Mouse (Mus musculus): ENCODE measurements around the gene Fuk. TPM values are rescaled to one million over a fixed set of nuclear protein-coding genes. Genes with fewer than 3 reads are reported as not detected.
"Not testable (repeated sequence)": the region's sequence is repeated elsewhere in the genome, so short reads cannot be mapped to it uniquely, and the experiment has no call there.

Fuk gene
- polyA plus RNA-seq, 1 experiment = 3.3 TPM

DNA sequence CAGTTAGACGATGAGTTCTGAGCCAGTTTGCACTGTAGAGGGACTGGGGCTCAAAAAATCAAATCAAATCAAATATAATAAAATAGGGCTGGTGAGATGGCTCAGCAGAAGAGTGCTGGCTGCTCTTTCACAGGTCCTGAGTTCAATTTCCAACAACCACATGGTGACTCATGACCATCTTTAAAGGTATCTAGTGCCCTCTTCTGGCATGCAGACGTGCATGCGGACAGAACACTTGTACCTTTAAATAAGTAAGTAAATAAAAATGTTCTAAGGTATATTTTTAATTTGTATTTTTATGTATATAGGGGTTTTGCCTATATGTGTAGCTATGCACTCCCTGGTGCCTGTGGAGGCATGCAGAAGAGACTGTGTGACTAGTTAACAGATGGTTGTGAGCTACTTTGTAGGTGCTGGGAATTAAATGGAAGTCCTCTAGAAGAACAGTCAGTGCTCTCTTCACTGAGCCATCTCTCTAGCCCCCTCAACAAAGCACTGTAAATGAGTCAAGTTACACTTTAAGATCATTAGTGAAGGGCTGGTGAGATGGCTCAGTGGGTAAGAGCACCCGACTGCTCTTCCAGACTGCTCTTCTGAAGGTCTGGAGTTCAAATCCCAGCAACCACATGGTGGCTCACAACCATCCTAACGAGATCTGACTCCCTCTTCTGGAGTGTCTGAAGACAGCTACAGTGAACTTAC is 45.4 kb downstream of the Fuk start:
- H3K27me3 ChIP-seq (replicated peaks) = no peaks in the 10 kb centered on the region
- H3K9me3 ChIP-seq = no peaks in the 10 kb centered on the region
- H3K4me3 ChIP-seq (replicated peaks) = no peak overlapping the region
- H3K4me1 ChIP-seq = 0 out of 2 replicates have a peak, but pooled peaks cover 5% of the 10 kb centered on the region
- TF ChIP-seq FLI1 (IDR thresholded peaks at IDR 0.05; ENCODE audit: low read length) = no peak
- TF ChIP-seq GATA1 (IDR thresholded peaks at IDR 0.05; ENCODE audit: borderline replicate concordance, low read length) = no peak
- H3K36me3 ChIP-seq (replicated peaks; ENCODE audit: low read length) = peaks cover 96% of the 10 kb centered on the region

- not testable (repeated sequence) for H3K4me1 ChIP-seq; H3K4me3 ChIP-seq (replicated peaks); H3K27me3 ChIP-seq (replicated peaks); H3K9me3 ChIP-seq
- peaks cover 97% of the 10 kb centered on the region for H3K36me3 ChIP-seq (replicated peaks; ENCODE audit: low read length)
Measured at GRCm38 (mm10) chr8:110856073-110856472, 46.2 kb downstream of the Fuk start.

DNA sequence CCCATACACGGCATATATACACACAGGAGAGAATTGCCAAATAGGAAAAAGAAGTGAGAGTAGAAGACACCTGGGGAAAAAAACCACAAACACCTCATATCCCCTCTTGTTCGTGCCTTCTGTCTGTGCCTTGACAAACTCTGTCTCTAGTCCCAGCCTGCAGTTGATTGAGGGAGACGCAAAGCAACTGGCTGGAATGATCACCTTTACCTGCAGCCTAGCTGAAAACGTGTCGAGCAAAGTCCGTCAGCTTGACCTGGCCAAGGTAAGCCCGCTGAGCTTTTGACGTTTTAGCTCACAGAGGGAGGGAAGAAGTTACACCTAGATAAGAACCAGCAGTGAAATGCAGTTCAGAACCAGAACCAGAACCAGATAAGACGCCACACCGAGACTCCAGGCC is 51.1 kb downstream of the Fuk start:
- Histone ChIP-seq H3K36me3 (replicated peaks; ENCODE audit: low read length) (peaks cover 78% of the 10 kb centered on the region), H3K27me3 (replicated peaks) (no peaks in the 10 kb centered on the region), H3K4me1 (peaks cover 10% of the 10 kb centered on the region), H3K9me3 (no peaks in the 10 kb centered on the region), H3K4me3 (replicated peaks) (no peak overlapping the region)
- TF ChIP-seq GATA1 (IDR thresholded peaks at IDR 0.05; ENCODE audit: borderline replicate concordance, low read length) = no peak
- no peak for TF ChIP-seq FLI1 (IDR thresholded peaks at IDR 0.05; ENCODE audit: low read length)

DNA sequence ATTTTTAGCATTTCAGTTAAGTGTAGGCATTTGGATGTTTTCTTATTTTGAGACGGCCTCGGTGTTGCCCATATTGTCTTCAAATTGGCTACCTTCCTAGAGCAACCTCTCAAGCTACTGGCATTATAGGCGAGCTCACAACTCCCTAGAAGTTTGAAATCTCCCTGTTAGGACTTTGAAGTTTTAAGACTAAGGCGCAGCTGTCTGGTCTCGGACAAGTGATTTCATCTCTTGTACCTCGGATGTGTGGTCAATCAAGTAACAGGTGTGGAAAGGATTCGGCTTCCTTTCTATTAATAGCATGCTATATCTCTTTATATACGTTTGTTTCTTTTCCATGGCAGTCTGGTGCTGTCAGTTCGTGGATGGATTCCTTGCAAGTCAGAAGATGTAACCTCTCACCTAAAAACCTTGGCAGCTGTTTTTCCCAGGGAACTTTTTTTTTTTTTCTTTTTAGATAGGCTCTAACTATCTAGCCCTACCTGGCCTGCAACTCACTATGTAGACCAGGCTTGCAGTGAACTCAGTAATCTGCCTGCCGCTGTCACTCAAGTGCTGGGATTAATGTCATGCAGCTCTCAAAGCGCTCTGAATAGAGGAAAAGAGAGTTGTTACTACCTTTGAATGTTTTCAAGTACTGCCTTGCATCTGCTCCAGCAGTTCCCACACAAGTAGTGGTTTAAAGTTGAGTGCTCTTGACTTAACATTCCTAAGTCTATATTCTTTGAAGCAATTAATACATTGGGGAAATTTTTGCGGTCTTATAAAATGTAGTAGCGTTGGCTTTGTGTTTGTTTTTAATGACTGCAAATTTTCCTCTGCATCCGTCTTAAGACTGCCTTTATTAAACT is 54.4 kb downstream of the Fuk start:
- Histone ChIP-seq H3K27me3 (replicated peaks) (no peaks in the 10 kb centered on the region), H3K9me3 (no peaks in the 10 kb centered on the region), H3K4me3 (replicated peaks) (peak overlapping the region; percentile 99), H3K36me3 (replicated peaks; ENCODE audit: low read length) (peaks cover 64% of the 10 kb centered on the region), H3K4me1 (peaks cover 38% of the 10 kb centered on the region)
- TF ChIP-seq GATA1 (IDR thresholded peaks at IDR 0.05; ENCODE audit: borderline replicate concordance, low read length) (no peak), FLI1 (IDR thresholded peaks at IDR 0.05; ENCODE audit: low read length) (no peak)

DNA sequence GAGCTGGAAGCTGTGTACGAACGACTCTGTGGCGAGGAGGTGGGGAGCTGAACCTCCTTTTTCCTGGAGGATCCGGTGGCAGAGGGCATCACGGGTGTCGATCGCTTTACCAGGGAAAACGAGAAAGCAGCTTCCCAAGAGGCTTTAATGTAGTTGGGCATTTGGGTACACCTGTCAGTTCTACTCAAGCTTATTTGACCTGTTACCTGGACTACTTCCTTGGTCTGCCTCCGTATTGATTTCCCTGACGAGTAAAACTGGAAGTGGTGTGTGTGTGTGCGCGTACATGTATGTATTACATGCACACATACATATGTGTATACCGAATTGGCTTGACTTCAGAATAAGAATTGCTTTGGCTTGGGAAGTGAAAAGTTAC is 55.1 kb downstream of the Fuk start:
- Histone ChIP-seq H3K4me1 (peaks cover 44% of the 10 kb centered on the region), H3K36me3 (replicated peaks; ENCODE audit: low read length) (peaks cover 64% of the 10 kb centered on the region), H3K4me3 (replicated peaks) (peak overlapping the region; percentile 99), H3K27me3 (replicated peaks) (no peaks in the 10 kb centered on the region), H3K9me3 (no peaks in the 10 kb centered on the region)
- TF ChIP-seq FLI1 (IDR thresholded peaks at IDR 0.05; ENCODE audit: low read length) (no peak), GATA1 (IDR thresholded peaks at IDR 0.05; ENCODE audit: borderline replicate concordance, low read length) (no peak)

- H3K27me3 ChIP-seq (replicated peaks) = no peaks in the 10 kb centered on the region
- peaks cover 44% of the 10 kb centered on the region for H3K4me1 ChIP-seq
- no peak for TF ChIP-seq FLI1 (IDR thresholded peaks at IDR 0.05; ENCODE audit: low read length)
- TF ChIP-seq GATA1 (IDR thresholded peaks at IDR 0.05; ENCODE audit: borderline replicate concordance, low read length) = no peak
- H3K36me3 ChIP-seq (replicated peaks; ENCODE audit: low read length) = peaks cover 64% of the 10 kb centered on the region
- no peaks in the 10 kb centered on the region for H3K9me3 ChIP-seq
- H3K4me3 ChIP-seq (replicated peaks) = peak within 1 kb of the TSS; percentile 99
Measured at GRCm38 (mm10) chr8:110846405-110847170, 55.7 kb downstream of the Fuk start, which contains the start of the genes Cog4 and Sf3b3. TSS of gene Cog4 (plus strand) at chr8:110846600. TSS of gene Sf3b3 (minus strand) at chr8:110846787.

- no peaks in the 10 kb centered on the region for H3K27me3 ChIP-seq (replicated peaks)
- H3K4me3 ChIP-seq (replicated peaks) = peak overlapping the region; percentile 99
- TF ChIP-seq FLI1 (IDR thresholded peaks at IDR 0.05; ENCODE audit: low read length) (no peak), GATA1 (IDR thresholded peaks at IDR 0.05; ENCODE audit: borderline replicate concordance, low read length) (no peak)
- no peaks in the 10 kb centered on the region for H3K9me3 ChIP-seq
- H3K4me1 ChIP-seq = peaks cover 44% of the 10 kb centered on the region
- peaks cover 64% of the 10 kb centered on the region for H3K36me3 ChIP-seq (replicated peaks; ENCODE audit: low read length)
Measured at GRCm38 (mm10) chr8:110845821-110846404, 56.4 kb downstream of the Fuk start.

DNA sequence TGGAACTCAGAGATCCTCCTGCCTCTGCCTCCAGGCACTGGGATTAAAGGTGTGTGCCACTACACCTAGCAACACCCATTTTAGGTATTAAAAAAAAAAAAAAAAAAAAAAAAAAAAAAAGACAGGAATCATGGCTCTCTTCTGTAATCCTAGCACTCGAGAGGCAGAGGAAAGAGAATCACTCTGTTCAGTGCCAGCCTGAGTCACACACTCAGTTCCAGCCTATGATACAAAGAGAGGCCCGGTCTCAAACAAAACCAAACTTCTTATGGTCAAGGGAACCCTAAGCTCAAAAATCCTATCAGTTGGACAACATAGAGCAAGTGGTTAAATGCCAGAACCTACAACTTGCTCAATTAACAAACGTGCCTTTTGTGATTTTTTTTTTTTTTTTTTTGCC is 57.3 kb downstream of the Fuk start:
- peaks cover 44% of the 10 kb centered on the region for H3K4me1 ChIP-seq
- peak overlapping the region; percentile 99 for H3K4me3 ChIP-seq (replicated peaks)
- H3K9me3 ChIP-seq = no peaks in the 10 kb centered on the region
- no peaks in the 10 kb centered on the region for H3K27me3 ChIP-seq (replicated peaks)
- peaks cover 64% of the 10 kb centered on the region for H3K36me3 ChIP-seq (replicated peaks; ENCODE audit: low read length)
- TF ChIP-seq GATA1 (IDR thresholded peaks at IDR 0.05; ENCODE audit: borderline replicate concordance, low read length) (no peak), FLI1 (IDR thresholded peaks at IDR 0.05; ENCODE audit: low read length) (no peak)

- H3K4me1 ChIP-seq = peaks cover 41% of the 10 kb centered on the region
- H3K9me3 ChIP-seq = no peaks in the 10 kb centered on the region
- H3K36me3 ChIP-seq (replicated peaks; ENCODE audit: low read length) = peaks cover 65% of the 10 kb centered on the region
- peak overlapping the region; percentile 69 for H3K4me3 ChIP-seq (replicated peaks)
- H3K27me3 ChIP-seq (replicated peaks) = no peaks in the 10 kb centered on the region
- no peak for TF ChIP-seq FLI1 (IDR thresholded peaks at IDR 0.05; ENCODE audit: low read length)
- no peak for TF ChIP-seq GATA1 (IDR thresholded peaks at IDR 0.05; ENCODE audit: borderline replicate concordance, low read length)
Measured at GRCm38 (mm10) chr8:110843207-110843606, 59.1 kb downstream of the Fuk start.
